Mouse (Mus musculus) left cerebral cortex, postnatal 36 days (tissue): Measurements from ENCODE around the gene Hvcn1. TPM values are rescaled to one million over a fixed set of nuclear protein-coding genes. Genes with fewer than 3 reads are reported as not detected.

Experiments
- DNase-seq, 2 experiments: peaks; one replicate each; pipeline ENCODE4 v3.0.0; 2021 to 2022; ENCODE audit warnings: low spot score in 2 of 2, mixed read lengths in 1 of 2
- intact Hi-C: fragments of 180-260 bp; cut with DNase I; formaldehyde crosslinking; loops from one replicate; pipeline ENCODE4 v1.15.1; 2025
- total RNA-seq, 2 experiments: library from RNA; stranded (reverse); gene quantifications; 2 replicates each; pipeline ENCODE4 v1.2.3; 2021

Hvcn1 gene
- total RNA-seq, 2 experiments from 2014 or later = 2.6 to 2.7 TPM

GRCm38 (mm10) chr5:122231431-122231830 lies 24.8 kb downstream of the Hvcn1 start:
- DNase-seq = no peak
- intact Hi-C loops = no loop called here

DNA sequence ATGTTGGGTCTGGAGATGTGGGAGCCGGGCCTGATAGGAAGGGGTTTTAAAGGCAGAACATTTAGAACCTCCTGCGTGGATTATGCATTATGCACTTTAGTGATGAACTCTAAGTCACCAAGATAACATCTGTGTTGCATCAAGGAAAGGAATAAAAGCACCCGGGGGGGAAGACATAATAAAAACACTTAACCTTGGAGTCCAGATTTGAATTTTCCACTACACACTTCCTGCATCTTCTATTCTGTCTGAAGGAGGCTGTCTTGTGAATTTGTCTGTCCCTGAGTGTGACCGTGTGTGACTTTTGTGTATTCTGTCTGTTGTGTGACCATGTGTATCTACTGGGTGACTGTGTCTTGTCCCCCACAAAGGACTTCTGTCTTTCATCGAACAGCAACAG lies 25.4 kb downstream of the Hvcn1 start:
- intact Hi-C loops = no loop called here
- no peak for DNase-seq

DNA sequence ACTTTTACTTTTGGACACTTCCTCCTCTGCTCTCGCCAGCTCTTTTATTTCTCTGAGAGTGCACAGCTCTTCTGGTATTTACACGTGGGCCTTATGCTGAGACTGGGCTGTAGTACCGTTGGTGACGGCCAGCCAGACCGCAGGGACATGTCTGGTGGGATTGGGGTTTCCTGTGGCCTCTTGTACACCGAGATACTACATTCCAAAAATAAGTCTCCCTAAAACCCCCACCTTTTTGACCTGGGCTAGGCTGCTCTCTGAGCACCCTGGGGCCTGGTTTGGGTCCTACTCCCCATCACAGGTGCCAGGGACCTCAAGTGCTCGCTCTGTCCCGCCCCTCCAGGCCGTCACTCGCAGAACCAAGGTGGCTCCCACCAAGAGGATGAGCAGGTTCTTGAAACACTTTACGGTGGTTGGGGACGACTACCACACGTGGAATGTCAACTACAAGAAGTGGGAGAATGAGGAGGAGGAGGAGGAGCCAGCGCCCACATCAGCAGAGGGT lies 26.5 kb downstream of the Hvcn1 start:
- intact Hi-C loops = no loop called here
- no peak for DNase-seq

DNA sequence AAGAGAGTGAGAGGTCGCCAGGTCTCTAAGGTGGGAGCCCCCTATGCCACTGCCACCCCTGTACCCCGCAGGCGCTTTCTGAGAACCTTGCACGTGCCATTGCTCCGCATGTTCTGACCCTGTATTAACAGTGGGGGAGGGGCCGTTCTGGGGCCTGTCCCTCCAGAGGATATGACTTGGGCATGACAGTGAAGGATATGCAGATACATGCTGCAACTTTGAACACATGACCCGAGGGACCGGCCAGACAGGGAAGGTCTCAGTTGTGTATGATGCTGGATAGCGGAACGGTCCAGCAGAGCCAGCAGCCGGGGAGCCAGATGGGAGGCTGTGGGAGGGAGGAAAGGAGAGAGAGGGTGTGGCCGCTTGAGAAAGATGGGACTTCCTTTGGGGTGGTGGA lies 27.1 kb downstream of the Hvcn1 start:
- DNase-seq = no peak
- intact Hi-C loops = no loop called here

GRCm38 (mm10) chr5:122234319-122235195 lies 28.0 kb downstream of the Hvcn1 start:
- intact Hi-C loops = no loop called here
- no peak for DNase-seq

DNA sequence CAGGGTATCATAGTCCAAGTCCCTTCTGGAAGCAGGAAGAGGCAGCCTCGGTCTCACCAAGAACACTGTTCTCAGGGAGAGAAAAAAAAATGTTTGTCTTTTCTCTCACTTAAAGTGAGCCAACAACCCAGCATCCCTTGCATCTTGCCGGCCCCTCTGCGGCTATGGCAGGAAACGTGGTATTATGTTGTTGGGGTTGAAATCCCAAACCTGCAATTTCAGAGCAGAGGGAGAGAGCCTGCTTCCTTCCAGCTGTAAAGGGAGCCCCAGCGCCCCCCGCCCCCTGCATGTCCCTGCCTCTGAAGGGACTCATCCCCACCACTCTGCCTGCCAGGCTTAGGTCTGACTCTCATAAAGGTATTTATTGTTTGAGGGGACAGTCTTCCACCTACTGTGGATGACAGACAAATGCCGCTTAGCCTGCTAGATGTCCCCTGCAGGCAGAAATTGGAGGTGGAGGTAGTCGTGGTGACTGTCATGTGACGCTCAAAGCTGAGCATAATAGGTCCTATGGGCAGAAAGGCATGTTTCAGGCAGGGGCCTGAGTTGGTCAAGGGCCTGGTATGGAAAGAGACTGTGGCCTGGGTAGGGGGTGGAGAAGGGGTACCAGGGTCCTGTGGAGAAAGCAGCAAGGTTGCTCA lies 28.7 kb downstream of the Hvcn1 start:
- no peak for DNase-seq
- intact Hi-C loops = no loop called here

DNA sequence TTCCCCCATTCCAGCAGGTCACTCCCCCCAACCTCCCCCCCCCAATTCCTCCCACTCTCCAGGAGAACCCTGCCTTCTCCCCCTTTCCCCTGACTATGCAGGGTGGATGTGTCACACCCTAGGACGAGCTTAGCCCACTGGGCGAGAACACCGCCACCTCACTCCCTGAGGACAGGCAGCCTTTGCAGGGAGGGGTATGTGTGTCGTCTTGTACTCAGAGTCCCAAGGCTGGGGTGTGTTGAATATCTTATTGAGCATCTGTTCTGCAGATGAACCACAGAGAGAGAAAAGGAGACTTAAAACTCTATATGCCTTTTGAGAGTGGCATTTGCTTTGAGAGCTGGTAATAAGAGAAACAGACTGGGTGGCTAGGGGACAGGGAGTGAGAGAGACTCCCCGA lies 30.6 kb downstream of the Hvcn1 start:
- intact Hi-C loops = no loop called here
- peak in 1 of 2 experiments; percentile 38 for DNase-seq

DNA sequence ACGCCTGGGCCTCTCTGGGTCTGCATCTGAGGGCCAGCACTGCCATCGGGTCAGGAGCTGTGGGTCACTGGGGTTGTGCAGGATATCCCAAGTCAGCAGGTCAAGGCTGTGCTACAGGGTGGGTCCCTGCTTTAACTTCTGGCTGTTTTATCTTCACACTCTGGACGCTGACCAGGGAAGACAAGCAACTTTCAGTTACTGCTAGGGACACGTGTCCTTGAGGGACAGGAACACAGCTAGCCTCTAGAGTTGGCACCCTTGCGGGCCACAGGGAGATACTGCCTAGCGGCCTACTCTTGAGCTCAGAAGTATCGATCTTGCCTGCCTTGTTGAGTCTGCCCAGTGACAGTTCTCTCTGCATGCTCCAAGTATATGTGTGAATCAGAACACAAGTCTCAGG lies 33.0 kb downstream of the Hvcn1 start:
- intact Hi-C loops = loop anchor here (5.0 kb wide), 1 partner anchor 72 kb away; no protein-coding TSS in a partner anchor
- no peak for DNase-seq

- intact Hi-C loops = loop anchor here (5.0 kb wide), 1 partner anchor 73 kb away; no protein-coding TSS in a partner anchor
- DNase-seq = no peak
Observed at GRCm38 (mm10) chr5:122240521-122240920, 33.9 kb downstream of the Hvcn1 start.

DNA sequence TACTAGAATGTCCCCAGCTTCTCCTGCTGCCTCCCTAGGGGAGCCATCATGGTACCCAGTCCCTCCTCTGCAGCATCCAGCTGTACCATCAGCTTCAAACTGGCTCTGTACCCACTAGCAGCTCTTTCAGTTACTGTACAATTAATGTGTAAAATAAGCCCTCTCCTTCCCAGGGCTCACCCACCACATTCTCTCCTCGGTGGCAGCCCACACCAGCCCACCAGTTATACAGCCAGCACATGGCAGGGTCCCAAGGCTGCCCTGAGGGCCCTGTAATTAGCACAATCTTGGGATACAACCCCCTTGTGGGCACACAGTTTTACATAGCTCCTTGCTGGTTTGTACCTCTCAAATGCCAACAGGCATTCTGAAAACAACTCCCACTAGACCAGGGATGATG lies 34.4 kb downstream of the Hvcn1 start:
- intact Hi-C loops = loop anchor here (5.0 kb wide), 1 partner anchor 74 kb away; no protein-coding TSS in a partner anchor
- no peak for DNase-seq

- DNase-seq = no peak
- intact Hi-C loops = loop anchor here (5.0 kb wide), 1 partner anchor 75 kb away; no protein-coding TSS in a partner anchor
Observed at GRCm38 (mm10) chr5:122242521-122243123, 36.0 kb downstream of the Hvcn1 start.

- intact Hi-C loops = loop anchor here (5.0 kb wide), 1 partner anchor 77 kb away; no protein-coding TSS in a partner anchor
- DNase-seq = peak; percentile 26 to 35
Observed at GRCm38 (mm10) chr5:122243781-122244523, 37.3 kb downstream of the Hvcn1 start.

- DNase-seq = no peak
Observed at GRCm38 (mm10) chr5:122245186-122245585, 38.6 kb downstream of the Hvcn1 start.

DNA sequence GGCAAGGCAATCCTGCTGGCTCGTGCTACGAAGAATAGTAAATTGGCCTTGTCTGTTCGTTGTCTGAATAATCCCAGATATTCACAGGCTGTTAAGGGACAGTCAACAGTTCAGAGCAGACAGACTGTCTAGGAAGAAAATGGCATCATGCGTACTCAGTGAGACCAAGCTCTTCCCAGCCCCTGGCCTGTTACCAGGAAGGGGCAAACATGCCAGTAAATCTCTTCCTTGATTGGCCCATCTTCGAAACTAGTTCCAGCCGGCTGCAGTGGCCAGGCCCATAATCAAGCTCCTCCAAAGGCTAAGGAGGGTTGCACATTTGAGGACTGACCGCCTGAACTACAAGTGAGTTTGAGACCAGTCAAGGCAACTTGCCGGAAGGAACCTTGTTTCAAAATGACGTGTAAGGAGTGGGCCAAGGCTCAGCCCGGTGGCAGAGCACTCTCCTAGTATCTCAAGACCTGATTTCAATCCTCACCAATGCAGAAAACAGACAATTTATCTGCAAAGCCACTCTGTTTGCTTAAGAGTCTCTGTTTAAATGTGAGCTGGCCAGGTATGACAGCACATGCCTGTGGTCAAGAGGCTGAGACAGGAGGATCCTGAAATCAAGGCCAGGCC lies 40.1 kb downstream of the Hvcn1 start:
- intact Hi-C loops = no loop called here
- no peak for DNase-seq

More at GRCm38 (mm10) chr5:122245186-122245585, 38.6 kb downstream of the Hvcn1 start:
- intact Hi-C loops = no loop called here

DNA sequence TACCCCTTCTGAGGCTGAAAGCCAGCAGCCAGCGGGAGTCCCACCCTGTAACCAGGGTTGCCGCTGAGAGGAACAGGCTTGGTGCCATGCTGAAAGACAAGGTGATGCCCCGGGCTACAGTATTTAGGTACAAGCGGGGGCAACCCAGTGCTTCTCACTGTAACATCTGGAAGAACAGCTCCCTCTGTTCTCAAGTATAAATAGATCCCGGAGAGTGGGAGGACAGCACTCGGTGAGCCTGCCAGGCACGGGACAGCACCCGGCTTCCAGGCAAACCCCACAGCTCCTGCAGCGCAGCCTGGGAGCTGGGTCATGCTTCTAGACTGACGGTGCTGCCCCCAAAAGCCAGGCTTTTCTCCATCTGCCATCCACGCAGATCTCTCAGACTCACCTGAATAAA lies 40.9 kb downstream of the Hvcn1 start:
- DNase-seq = peak; percentile 46 to 63
- intact Hi-C loops = no loop called here

DNA sequence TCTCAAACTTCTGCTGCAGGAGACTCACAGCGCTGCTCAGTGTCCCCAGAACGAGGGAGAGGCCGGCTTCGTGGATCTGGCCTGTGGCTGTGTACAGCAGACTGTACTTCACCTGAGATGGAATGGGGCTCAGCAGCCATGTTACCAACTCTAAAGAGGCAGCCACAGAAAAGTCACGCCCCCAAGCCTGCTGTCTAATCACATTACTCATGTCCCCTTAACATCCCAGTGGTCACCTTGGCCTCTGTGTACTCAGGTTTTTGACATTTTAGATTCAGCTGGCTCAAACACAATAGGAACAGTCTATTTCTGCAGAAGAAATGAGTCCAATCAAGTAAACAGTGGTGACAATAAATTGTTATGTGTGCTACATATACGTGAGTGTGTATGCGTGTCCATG lies 41.3 kb downstream of the Hvcn1 start:
- no peak for DNase-seq
- intact Hi-C loops = no loop called here

GRCm38 (mm10) chr5:122249281-122249680 lies 42.7 kb downstream of the Hvcn1 start:
- intact Hi-C loops = no loop called here
- DNase-seq = no peak

DNA sequence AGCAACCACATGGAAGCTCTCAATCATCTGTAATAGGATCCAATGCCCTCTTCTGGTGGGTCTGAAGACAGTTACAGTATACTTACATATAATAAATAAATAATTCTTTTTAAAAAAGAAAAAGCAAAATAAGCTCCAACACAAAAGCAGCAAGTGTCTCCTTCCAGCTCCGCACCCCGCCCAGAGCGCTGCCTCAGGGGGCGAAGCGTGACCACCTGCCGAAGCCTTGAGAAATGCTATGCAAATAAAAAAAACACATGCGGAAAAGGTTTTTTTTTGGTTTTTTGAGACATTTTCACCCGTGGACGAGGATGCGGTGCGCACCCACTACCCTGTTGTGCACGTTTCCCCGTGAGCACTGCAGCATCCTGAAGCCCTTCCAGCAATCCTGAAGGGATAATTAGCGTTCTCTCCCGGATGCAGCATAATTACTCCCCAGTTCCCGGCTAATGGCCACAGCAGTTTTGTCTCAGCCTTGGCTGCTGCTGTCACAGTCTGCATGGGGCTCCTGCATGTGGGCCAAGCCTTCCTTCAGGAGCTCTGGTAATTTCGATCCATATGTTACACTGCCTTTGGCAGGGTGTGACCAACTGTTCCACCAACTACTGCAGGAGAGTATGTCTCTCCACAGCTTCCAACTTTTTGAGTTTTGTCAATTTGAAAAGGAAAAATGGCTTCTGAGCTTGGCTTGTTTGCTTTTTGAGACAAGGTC lies 45.4 kb downstream of the Hvcn1 start:
- DNase-seq = no peak
- intact Hi-C loops = no loop called here
